In the genomic region with DNA sequence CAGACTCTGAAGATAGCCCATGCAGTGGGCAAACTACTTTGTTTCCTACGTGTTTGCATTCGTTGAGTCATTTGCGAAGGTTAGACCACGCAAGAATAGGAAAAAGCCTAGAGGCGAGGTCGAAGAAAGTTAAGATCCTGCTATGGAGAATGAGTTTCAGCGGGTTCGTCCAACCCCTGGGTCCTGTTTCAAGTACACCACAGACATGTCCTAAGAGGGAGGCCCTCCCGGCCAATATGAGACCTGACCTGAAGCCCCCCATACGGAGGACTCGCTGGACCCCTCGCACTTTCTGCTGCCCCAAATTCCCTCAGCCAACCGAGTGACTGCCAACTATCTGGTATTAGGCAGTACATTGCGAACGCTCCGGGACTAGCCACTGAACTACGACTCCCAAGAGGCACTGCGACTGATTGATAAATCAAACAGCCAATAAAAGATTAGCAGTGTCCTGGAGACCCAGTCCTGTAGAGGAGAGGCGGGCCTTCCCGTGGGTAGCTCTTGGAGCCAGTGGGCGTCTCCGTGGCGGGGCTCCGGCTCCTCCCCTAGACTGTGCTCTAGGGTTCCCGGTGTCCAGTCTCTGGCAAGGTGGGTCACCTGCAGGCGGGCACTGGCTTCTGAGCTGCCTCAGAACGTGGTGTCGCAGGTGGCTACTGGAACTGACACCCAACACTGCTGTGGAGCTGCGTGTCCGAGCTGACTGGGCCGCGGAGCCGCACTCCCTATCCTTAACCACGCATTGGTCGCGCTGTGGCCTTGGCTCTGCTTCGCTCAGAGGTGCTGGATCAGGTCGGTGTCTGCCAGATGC, we compare ENCODE assay signal across 8 mouse cellular contexts. TPM values are rescaled to one million over a fixed set of nuclear protein-coding genes. Genes with fewer than 3 reads are reported as not detected.
A peak's percentile ranks its signal among the peaks of the same experiment; 100 is the strongest.
DNase-seq lines count a peak whose midpoint lies in the region; ATAC-seq and TF ChIP-seq lines count a peak whose summit lies in the region.

TSS of gene Zfp174 (plus strand) at position 558 of the 808 bp plus-strand sequence.

- no peak for TF ChIP-seq RAD21 in MEL (IDR thresholded peaks at IDR 0.05; ENCODE audit: low read depth, low read length)

- peak; percentile 69 to 74 for TF ChIP-seq POLR2A in MEL (IDR thresholded peaks at IDR 0.05; ENCODE audit: control insufficient read depth in 1 of 2, insufficient read depth in 1 of 2, low read depth in 1 of 2, low read length in 2 of 2, poor library complexity in 1 of 2)
- TF ChIP-seq POLR2A in cerebellum, adult 2 months (IDR thresholded peaks at IDR 0.05; ENCODE audit: borderline replicate concordance, insufficient read depth, low read length), result peak; percentile 79

- TF ChIP-seq EP300 in MEL (IDR thresholded peaks at IDR 0.05; ENCODE audit: low read depth in 1 of 2, low read length in 2 of 2), result no peak

- 3% methylated on average over 38 of the region's 38 CpGs for WGBS in cerebellum, adult 2 months
- 4% methylated on average over 38 of the region's 38 CpGs for WGBS in forebrain, postnatal 0 days
- 3% methylated on average over 38 of the region's 38 CpGs for WGBS in lung, embryonic 15.5 days

- H3K27me3 ChIP-seq in MEL (ENCODE audit: control insufficient read depth in 1 of 2, insufficient read depth in 2 of 2, low read length in 2 of 2), result no peaks in the 10 kb centered on the region
- no peaks in the 10 kb centered on the region for H3K27me3 ChIP-seq in cerebellum, adult 2 months (ENCODE audit: control insufficient read depth, insufficient read depth, low read length)
- no peaks in the 10 kb centered on the region for H3K27me3 ChIP-seq in forebrain, postnatal 0 days (ENCODE audit: insufficient read depth, low read length)
- H3K27me3 ChIP-seq in lung, embryonic 15.5 days, result no peaks in the 10 kb centered on the region

- peak within 1 kb of the TSS; percentile 82 to 89 for H3K4me3 ChIP-seq in MEL (ENCODE audit: control insufficient read depth in 1 of 2, insufficient read depth in 1 of 2, low read depth in 2 of 2, low read length in 2 of 2)
- peak within 1 kb of the TSS; percentile 90 for H3K4me3 ChIP-seq in cerebellum, adult 2 months (replicated peaks; ENCODE audit: insufficient read depth, low read depth, low read length)
- peak within 1 kb of the TSS; percentile 54 for H3K4me3 ChIP-seq in forebrain, postnatal 0 days (ENCODE audit: low read depth, low read length)
- peak within 1 kb of the TSS; percentile 72 for H3K4me3 ChIP-seq in lung, embryonic 15.5 days

- no peak for TF ChIP-seq CTCF in MEL (IDR thresholded peaks at IDR 0.05 in 2 of 3, conservative IDR thresholded peaks at IDR 0.05 in 1 of 3; ENCODE audit: control insufficient read depth in 1 of 3, insufficient read depth in 1 of 3, low read depth in 2 of 3, low read length in 3 of 3, poor library complexity in 1 of 3, severe bottlenecking in 1 of 3)
- no peak for TF ChIP-seq CTCF in cerebellum, adult 2 months (IDR thresholded peaks at IDR 0.05; ENCODE audit: borderline replicate concordance, insufficient read depth, low read depth, low read length)
- TF ChIP-seq CTCF in forebrain, postnatal 0 days (IDR thresholded peaks at IDR 0.05; ENCODE audit: low read depth), result peak; percentile 18; the same call in 1 of the 2 replicates

- no peaks in the 10 kb centered on the region for H3K79me2 ChIP-seq in MEL (ENCODE audit: control insufficient read depth, insufficient read depth, low read length, poor library complexity)

- H3K4me1 ChIP-seq in MEL (ENCODE audit: control insufficient read depth in 1 of 2, insufficient read depth in 2 of 2, low read length in 2 of 2), result no peaks in the 10 kb centered on the region; a peak in 1 of 4 replicates
- no peaks in the 10 kb centered on the region; the same call in 1 of the 2 replicates for H3K4me1 ChIP-seq in cerebellum, adult 2 months (ENCODE audit: control insufficient read depth, insufficient read depth, low read length)
- peaks cover 8% of the 10 kb centered on the region for H3K4me1 ChIP-seq in forebrain, postnatal 0 days (ENCODE audit: insufficient read depth)
- H3K4me1 ChIP-seq in lung, embryonic 15.5 days, result peaks cover 7% of the 10 kb centered on the region; the same call in 1 of the 2 replicates

- H3K36me3 ChIP-seq in MEL (ENCODE audit: control insufficient read depth in 1 of 2, insufficient read depth in 2 of 2, low read length in 2 of 2), result no peaks in the 10 kb centered on the region; a peak in 1 of 4 replicates
- no peaks in the 10 kb centered on the region for H3K36me3 ChIP-seq in forebrain, postnatal 0 days (ENCODE audit: insufficient read depth)
- H3K36me3 ChIP-seq in lung, embryonic 15.5 days, result no peaks in the 10 kb centered on the region

- H3K9ac ChIP-seq in MEL (ENCODE audit: control insufficient read depth, low read depth, low read length, poor library complexity, severe bottlenecking), result peak within 1 kb of the TSS; percentile 67
- H3K9ac ChIP-seq in forebrain, postnatal 0 days, result peak within 1 kb of the TSS; percentile 64
- peak within 1 kb of the TSS; percentile 65 for H3K9ac ChIP-seq in lung, embryonic 15.5 days

- peak within 1 kb of the TSS; percentile 71 for H3K4me2 ChIP-seq in forebrain, postnatal 0 days (ENCODE audit: low read depth)
- peak within 1 kb of the TSS; percentile 79 for H3K4me2 ChIP-seq in lung, embryonic 15.5 days

- DNase-seq in MEL (ENCODE audit: low read depth, low spot score), result peak; percentile 96
- DNase-seq in cerebellum, adult 2 months, result peak; percentile 94 to 98
- peak; percentile 95 for DNase-seq in forebrain, postnatal 0 days
- DNase-seq in heart, postnatal 4 days, result peak; percentile 93
- DNase-seq in layer of hippocampus, adult 8-10 months (ENCODE audit: low spot score in 2 of 2), result peak; percentile 93 to 95
- peak; percentile 93 for DNase-seq in ovary, adult 18-20 months (ENCODE audit: low spot score)
- DNase-seq in thymus, postnatal 0 days (ENCODE audit: low spot score), result peak; percentile 94

- peak; percentile 100 for ATAC-seq in forebrain, postnatal 0 days
- ATAC-seq in lung, embryonic 15.5 days (ENCODE audit: borderline replicate concordance, extremely low read depth, low FRiP score, low TSS enrichment), result peak; percentile 100

- H3K9me3 ChIP-seq in MEL (replicated peaks; ENCODE audit: insufficient read depth, low read length), result no peaks in the 10 kb centered on the region
- H3K9me3 ChIP-seq in forebrain, postnatal 0 days (ENCODE audit: low read length), result no peaks in the 10 kb centered on the region
- no peaks in the 10 kb centered on the region for H3K9me3 ChIP-seq in lung, embryonic 15.5 days

- no peak within 1 kb of the TSS for H3K27ac ChIP-seq in MEL (ENCODE audit: control insufficient read depth, low read depth, low read length)
- peak within 1 kb of the TSS; percentile 33; the same call in 1 of the 2 replicates for H3K27ac ChIP-seq in cerebellum, adult 2 months (ENCODE audit: insufficient read depth, low read length)
- no peak within 1 kb of the TSS for H3K27ac ChIP-seq in forebrain, postnatal 0 days (ENCODE audit: low read depth, low read length)
- H3K27ac ChIP-seq in lung, embryonic 15.5 days, result 0 out of 2 replicates have a peak within 1 kb of the TSS, but pooled peaks have one; percentile 2

TF ChIP-seq in MEL, 35 proteins besides CTCF, POLR2A, EP300 and RAD21:
- TF ChIP-seq E2F4 (IDR thresholded peaks at IDR 0.05; ENCODE audit: borderline replicate concordance, low read depth, low read length), result no peak
- TF ChIP-seq TBP (IDR thresholded peaks at IDR 0.05; ENCODE audit: low read depth, low read length), result peak; percentile 40; the same call in 1 of the 2 replicates
- peak; percentile 70 for TF ChIP-seq NELFE (IDR thresholded peaks at IDR 0.05; ENCODE audit: low read depth, low read length)
- peak; percentile 77 for TF ChIP-seq CHD2 (IDR thresholded peaks at IDR 0.05; ENCODE audit: low read length)
- peak; percentile 89 for TF ChIP-seq KAT2A (conservative IDR thresholded peaks at IDR 0.05; ENCODE audit: low read depth, low read length)
- TF ChIP-seq MAX (IDR thresholded peaks at IDR 0.05; ENCODE audit: low read length), result peak; percentile 48; the same call in 1 of the 2 replicates
- TF ChIP-seq NRF1 (IDR thresholded peaks at IDR 0.05; ENCODE audit: insufficient read depth, low read depth, low read length, poor library complexity, severe bottlenecking), result 0 out of 2 replicates have a peak, but pooled peaks have one; percentile 18
- TF ChIP-seq GABPA (IDR thresholded peaks at IDR 0.05; ENCODE audit: low read depth, low read length), result no peak
- no peak for TF ChIP-seq CHD1 (IDR thresholded peaks at IDR 0.05; ENCODE audit: low read depth, low read length)
- TF ChIP-seq SIN3A (IDR thresholded peaks at IDR 0.05; ENCODE audit: low read length), result peak; percentile 81
- TF ChIP-seq ELF1 (IDR thresholded peaks at IDR 0.05; ENCODE audit: low read depth, low read length), result 0 out of 2 replicates have a peak, but pooled peaks have one; percentile 48
- peak; percentile 99 for TF ChIP-seq HCFC1 (IDR thresholded peaks at IDR 0.05; ENCODE audit: low read depth, low read length)
- TF ChIP-seq POLR2AphosphoS2 (IDR thresholded peaks at IDR 0.05; ENCODE audit: low read length), result peak; percentile 61; the same call in 1 of the 2 replicates

RNA-seq across cellular contexts. Expression of gene Zfp174, which starts in this region (rescaled TPM):
- total RNA-seq in MEL (2012; rRNA removed), result 0.39 and 0.46 TPM in 2 replicates
- 10 to 100 TPM in 1 of 2 experiments, under 1 TPM in 1; 0.58 to 24.5 TPM for polyA plus RNA-seq in MEL (2012; ENCODE audit: insufficient read depth in 1 of 2, insufficient read length in 2 of 2, low read depth in 1 of 2, low replicate concordance in 2 of 2, missing spikeins in 1 of 2)
- polyA plus RNA-seq in cerebellum, adult 2 months (2012; rRNA removed), result 1.8 and 2.2 TPM in 2 replicates
- total RNA-seq in forebrain, postnatal 0 days (2014; rRNA removed), result 3.9 and 4.4 TPM in 2 replicates
- polyA plus RNA-seq in forebrain, postnatal 0 days (2015; fragmentation: Nextera tagmentation; extraction: Ambion mirVana), result 1.2 and 1.9 TPM in 2 replicates
- total RNA-seq in heart, postnatal 4 days (2021), result 1 to 10 TPM in 1 of 2 experiments, under 1 TPM in 1; 0.81 to 1.2 TPM
- 1 to 10 TPM; 4.1 to 5.0 (median 4.3) TPM for total RNA-seq in layer of hippocampus, adult 8-10 months (2022)
- polyA plus RNA-seq in lung, embryonic 15.5 days (2015; fragmentation: Nextera tagmentation; extraction: Ambion mirVana), result 1.1 and 1.3 TPM in 2 replicates
- polyA plus RNA-seq in thymus, postnatal 0 days (2015; fragmentation: Nextera tagmentation; extraction: Ambion mirVana), result 0.45 and 0.47 TPM in 2 replicates

Comparison
In these comparisons a context has a peak if more than half of its experiments do, and no peak if none do; other contexts are left out.
1. Peak in DNase-seq in thymus, postnatal 0 days; RNA of the gene not detected or under 1 TPM.
2. H3K27ac ChIP-seq: peak in cerebellum, adult 2 months (single experiment) and lung, embryonic 15.5 days (single experiment); none in MEL (single experiment) and forebrain, postnatal 0 days (single experiment).
3. Peak in every context shown above with its lines, with median percentiles within 50 percentile points of each other: DNase-seq, H3K4me3 ChIP-seq and H3K9ac ChIP-seq.